Mouse (Mus musculus) thymus, adult 2 months (tissue): Measurements from ENCODE around the gene Gm20388.

Source experiments
- CTCF ChIP-seq: fragments of 200-500 bp; IDR thresholded peaks from 2 replicates; pipeline ENCODE4 v1.5.1; 2012; ENCODE audit warnings: mild to moderate bottlenecking, control low read depth, low read length, moderate library complexity, borderline replicate concordance; ENCODE audit not compliant: control insufficient read depth, poor library complexity, insufficient read depth; ENCODE audit errors: extremely low read depth
- POLR2A ChIP-seq: fragments of 200-500 bp; IDR thresholded peaks from 2 replicates; pipeline ENCODE4 v1.6.1; 2012; ENCODE audit warnings: mild to moderate bottlenecking, low read length, control low read depth, moderate library complexity; ENCODE audit not compliant: control insufficient read depth, poor library complexity, insufficient read depth; ENCODE audit errors: extremely low read depth

DNA sequence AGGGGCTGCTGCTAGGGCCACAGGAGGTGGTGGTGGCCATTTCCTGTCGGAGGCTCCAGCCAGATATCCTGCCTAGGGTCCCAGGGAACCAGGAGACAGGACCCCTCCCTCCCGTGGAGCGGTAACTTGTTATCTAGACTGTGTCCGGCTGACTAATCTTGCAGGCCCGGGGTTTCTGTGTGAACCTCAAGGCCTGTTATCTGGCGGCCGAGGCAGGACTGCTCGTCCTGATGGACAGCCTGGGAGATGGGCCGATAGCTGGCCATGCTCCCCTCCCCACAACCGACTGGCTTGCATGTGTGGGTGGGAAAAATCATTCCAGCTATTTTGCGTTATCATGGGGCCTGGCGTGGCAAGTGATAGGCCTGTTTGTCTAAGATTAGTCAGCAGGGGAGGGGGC is 2402.7 kb downstream of the Gm20388 start:
- TF ChIP-seq CTCF, result no peak
- no peak for TF ChIP-seq POLR2A
